Mouse (Mus musculus) liver, adult 2 months (tissue): ENCODE measurements at regions not wholly inside any gene's neighbourhood (a gene's known extent, or its start where the extent isn't known, plus 50 kb on each side); places are given as distances from the start of the nearest gene placed in this dataset.

Experiments used
- CTCF ChIP-seq: fragments of 200-500 bp; IDR thresholded peaks from 2 replicates; pipeline ENCODE4 v1.5.1; 2011; ENCODE audit warnings: low read depth, low read length, control low read depth
- POLR2A ChIP-seq: fragments of 200-500 bp; IDR thresholded peaks from 2 replicates; pipeline ENCODE4 v1.6.1; 2011; ENCODE audit warnings: low read length, control low read depth; ENCODE audit not compliant: insufficient read depth; ENCODE audit errors: extremely low read depth

- TF ChIP-seq POLR2A = no peak
- no peak for TF ChIP-seq CTCF
Observed at GRCm38 (mm10) chr12:25172450-25172849, 75.5 kb upstream of the Id2 start.
